Mouse (Mus musculus) adrenal gland, postnatal 0 days (tissue): Measurements from ENCODE around the gene Fbxo10. TPM values are rescaled to one million over a fixed set of nuclear protein-coding genes. Genes with fewer than 3 reads are reported as not detected.

Source experiments
- polyA plus RNA-seq: library from polyadenylated mRNA; unstranded; fragments of >200 nt; fragmentation: Nextera tagmentation; extraction: Ambion mirVana; gene quantifications from 2 replicates; pipeline ENCODE4 v1.2.1, GENCODE M21; 2015

Gene Fbxo10
- 9.4 and 9.9 TPM in 2 replicates for polyA plus RNA-seq

DNA sequence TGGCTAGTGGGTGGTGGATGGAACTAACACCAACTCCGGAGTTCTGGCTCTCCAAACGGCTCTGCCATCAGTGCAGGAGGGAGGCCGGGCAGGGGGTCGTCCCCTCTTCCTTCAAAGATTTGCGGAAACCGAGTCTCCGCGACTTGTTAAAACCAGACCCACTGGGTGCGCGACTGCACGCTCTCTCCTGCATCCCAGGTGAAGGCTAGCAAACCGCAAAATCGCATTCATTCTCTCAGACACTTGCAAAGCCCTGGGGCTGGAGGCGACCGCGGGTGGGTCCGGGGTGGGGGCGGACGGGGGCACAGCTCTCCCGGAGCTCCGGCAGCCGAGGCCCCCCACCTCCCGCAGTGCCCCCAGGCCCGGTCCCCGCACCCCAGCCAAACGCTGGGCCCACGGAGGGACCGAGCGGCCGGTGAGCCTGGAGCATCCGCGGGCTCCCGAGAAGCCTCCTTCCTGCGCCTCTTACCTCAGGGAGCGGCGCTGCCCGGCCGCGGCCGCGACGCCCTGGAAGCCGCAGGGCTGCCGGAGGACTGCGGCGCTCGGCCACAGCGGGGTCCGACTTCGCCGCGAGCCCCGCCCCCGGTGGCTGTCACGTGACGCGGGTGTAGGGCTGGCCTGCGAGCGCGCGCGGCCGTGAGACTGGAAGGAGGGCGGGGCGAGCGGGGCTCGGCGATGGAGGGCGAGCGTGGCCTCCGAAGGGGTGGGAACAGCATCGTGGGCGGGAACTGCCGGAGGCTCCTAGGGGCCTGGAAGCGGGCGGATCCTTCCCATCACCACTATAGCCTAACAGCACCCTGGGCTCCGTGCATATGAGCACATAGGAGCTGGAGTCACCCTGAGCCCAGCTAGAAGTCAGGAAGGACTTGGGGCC lies at the start of gene Fbxo10:
Gene Fbxo10, minus strand, starts transcription at position 584 of the 874 bp plus-strand sequence.

DNA sequence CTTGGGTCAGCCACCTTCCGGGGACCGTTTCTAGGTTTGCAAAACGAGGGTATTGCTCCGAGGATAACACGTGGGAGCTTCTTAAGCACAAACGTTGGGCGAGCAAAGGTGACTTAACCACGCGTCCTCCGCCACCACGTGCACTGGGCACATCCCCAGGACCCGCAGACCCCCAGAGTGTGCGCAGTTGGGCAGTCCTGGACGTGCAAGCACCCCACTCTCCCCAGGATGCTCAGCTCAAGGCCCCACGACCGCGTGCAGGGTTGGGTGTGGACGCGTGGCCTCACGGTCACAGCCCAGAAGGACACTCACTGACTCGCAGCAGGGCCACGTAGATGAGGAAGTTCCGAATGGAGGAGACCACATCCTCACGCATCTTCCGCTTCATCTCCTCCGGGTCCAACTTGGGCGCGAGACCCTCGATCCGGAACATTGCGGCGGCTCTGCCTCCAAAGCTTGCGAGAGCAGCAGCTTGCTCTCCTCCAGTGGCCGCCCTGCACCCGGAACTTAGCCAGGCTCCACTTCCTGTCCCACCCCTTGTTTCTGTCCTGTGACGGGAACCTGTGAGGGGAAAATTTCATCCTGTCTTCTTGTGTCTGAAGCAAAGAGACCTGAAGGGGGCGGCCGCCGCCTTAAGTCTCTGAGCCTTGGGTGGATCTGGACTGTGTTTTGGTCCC lies 23.3 kb upstream of the Fbxo10 start, which contains the start of gene Tomm5:
Gene Tomm5, minus strand, starts transcription at position 514 of the 677 bp plus-strand sequence.

DNA sequence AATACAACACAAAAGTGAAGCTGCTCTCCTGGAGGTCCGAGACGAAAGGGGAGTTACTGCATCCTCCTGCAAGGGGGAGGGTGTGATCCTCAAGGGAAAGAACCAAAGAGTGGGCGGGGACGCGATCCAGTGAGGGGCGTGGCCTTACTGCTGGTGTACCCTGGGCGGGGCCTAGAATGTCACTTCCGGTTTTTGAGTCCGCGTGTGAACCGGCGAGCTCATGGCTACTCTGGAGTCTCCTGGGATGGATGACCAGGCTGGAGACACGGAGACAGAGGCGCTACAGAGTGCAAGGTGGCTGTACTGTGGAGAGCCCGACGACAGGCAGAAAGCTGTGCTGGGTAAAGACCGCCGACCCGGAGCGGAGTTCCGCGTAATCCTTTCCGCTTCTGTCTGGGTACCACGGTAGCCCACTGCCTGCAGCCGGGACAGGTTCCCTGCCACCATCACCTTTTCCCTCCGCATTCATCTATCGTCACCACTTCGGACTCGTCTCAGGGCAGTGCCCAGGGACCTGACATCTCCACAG lies 65.9 kb downstream of the Fbxo10 start, which contains the start of gene Polr1e:
Gene Polr1e, plus strand, starts transcription at position 132 of the 529 bp plus-strand sequence.

DNA sequence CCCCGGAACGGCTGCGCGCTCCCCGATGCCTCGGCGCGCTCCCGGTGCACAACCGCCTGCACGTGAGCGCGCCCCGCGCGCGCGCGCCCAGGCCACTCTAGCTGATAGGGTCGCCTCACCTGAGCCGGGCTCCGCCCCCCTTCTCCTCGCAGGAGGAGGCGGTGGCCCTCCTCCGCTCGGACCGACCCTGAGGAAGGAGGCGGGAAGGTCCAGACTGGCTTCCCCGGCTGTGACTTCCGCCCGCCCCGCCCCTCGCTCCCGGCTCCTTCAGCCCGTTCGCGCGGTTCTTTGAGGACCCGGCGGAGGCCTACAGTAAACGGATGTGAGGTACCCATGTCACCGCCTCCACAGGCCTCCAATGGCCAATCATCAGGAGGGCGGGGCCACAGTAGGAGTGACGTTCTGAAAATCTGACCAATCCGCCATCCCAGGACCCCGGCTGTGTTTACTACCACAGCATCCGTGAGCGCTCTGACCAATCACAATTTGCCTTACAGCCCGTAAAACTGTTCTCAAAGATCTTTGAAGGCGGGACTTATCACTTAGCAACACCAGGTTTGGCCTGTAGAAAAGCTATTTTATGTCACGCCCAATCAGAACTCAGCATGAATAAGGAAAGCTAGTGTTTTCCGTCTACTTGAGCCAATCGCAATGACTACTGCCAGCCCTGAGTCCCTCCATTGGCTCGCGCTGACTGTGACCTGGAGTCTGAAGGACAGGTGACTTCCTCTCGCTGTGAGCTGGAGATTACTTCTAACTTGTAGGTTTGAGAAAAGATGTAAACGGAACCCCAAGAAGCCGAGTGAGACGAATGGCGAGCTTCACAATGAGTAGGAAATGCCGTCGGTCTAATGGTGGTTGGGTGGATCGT lies 72.1 kb downstream of the Fbxo10 start, which contains the start of gene Zbtb5:
Gene Zbtb5, minus strand, starts transcription at position 308 of the 871 bp plus-strand sequence.

Other genes with a start within 250 kb of the Fbxo10 start
- 132 and 259 TPM in 2 replicates for gene Grhpr, start 103.2 kb downstream of the Fbxo10 start, polyA plus RNA-seq
- 11.3 and 11.8 TPM in 2 replicates for gene Zbtb5, start 72.2 kb downstream of the Fbxo10 start, polyA plus RNA-seq
- 19.3 and 21.7 TPM in 2 replicates for gene Polr1e, start 66.0 kb downstream of the Fbxo10 start, polyA plus RNA-seq
- 310 and 567 TPM in 2 replicates for gene Tomm5, start 23.5 kb upstream of the Fbxo10 start, polyA plus RNA-seq
- 3.8 and 3.9 TPM in 2 replicates for gene Frmpd1, start 100.3 kb upstream of the Fbxo10 start, polyA plus RNA-seq
- gene Trmt10b, start 212.5 kb upstream of the Fbxo10 start, polyA plus RNA-seq: 17.1 and 18.2 TPM in 2 replicates